22 mouse cellular contexts compared by ENCODE assay signal in the genomic region with DNA sequence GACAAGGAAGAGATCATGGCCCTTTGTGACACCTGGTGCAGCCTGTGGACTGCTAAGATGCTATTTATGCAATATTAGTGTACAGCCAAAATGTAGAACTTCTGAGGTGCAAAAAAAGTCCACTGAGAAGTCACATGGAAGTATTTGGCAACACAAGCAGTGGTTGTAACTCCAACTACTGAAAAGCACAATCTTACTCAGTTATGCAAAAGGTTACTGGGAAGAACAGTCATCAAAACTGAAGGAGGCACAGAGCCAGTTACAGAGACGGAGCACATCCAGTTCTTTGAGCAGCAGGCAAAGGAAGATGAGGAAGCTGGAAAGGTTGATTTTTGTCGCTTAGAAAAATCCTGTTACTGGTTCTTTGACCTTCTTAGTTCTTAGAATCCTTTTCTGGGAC.
DNase-seq lines count a peak whose midpoint lies in the region; ATAC-seq lines count a peak whose summit lies in the region.
"Had no signal": no experiment of that assay in that cellular context is flagged by ENCODE, and none has a peak within 500 bp of the region (broad histone marks: within the 10 kb centered on the region; RNA-seq: fewer than 3 reads in every experiment).

No protein-coding gene starts in this region.

- no peak overlapping the region for H3K4me2 ChIP-seq in forebrain, embryonic 14.5 days (ENCODE audit: low read length)
- H3K4me2 ChIP-seq: embryonic facial prominence, embryonic 12.5 days; heart, embryonic 13.5 days; hindbrain, embryonic 14.5 days; intestine, embryonic 15.5 days; limb, embryonic 12.5 days; liver, embryonic 15.5 days; midbrain, embryonic 13.5 days; neural tube, embryonic 13.5 days had no signal

- no peaks in the 10 kb centered on the region for H3K4me1 ChIP-seq in forebrain, embryonic 14.5 days (ENCODE audit: control insufficient read depth, insufficient read depth, low read length)
- H3K4me1 ChIP-seq: embryonic facial prominence, embryonic 12.5 days; intestine, embryonic 15.5 days; limb, embryonic 12.5 days; liver, embryonic 15.5 days; midbrain, embryonic 13.5 days; neural tube, embryonic 13.5 days had no signal

- no peak overlapping the region for H3K9ac ChIP-seq in forebrain, embryonic 14.5 days (ENCODE audit: low read length)
- H3K9ac ChIP-seq: embryonic facial prominence, embryonic 12.5 days; forebrain, postnatal 0 days; heart, embryonic 13.5 days; hindbrain, embryonic 14.5 days; intestine, embryonic 15.5 days; limb, embryonic 12.5 days; liver, embryonic 15.5 days; midbrain, embryonic 13.5 days; neural tube, embryonic 13.5 days had no signal

- WGBS in forebrain, embryonic 14.5 days: 88% methylated on average over 2 of the region's 2 CpGs

- H3K4me3 ChIP-seq in forebrain, embryonic 14.5 days (ENCODE audit: low read depth, low read length): no peak overlapping the region
- H3K4me3 ChIP-seq: embryonic facial prominence, embryonic 12.5 days; erythroblast, embryonic 14.5 days; heart, embryonic 13.5 days; intestine, embryonic 15.5 days; limb, embryonic 12.5 days; liver, embryonic 15.5 days; midbrain, embryonic 13.5 days; neural tube, embryonic 13.5 days had no signal

- no peaks in the 10 kb centered on the region for H3K9me3 ChIP-seq in forebrain, embryonic 14.5 days (replicated peaks; ENCODE audit: control insufficient read depth, low read length)
- H3K9me3 ChIP-seq: embryonic facial prominence, embryonic 12.5 days; heart, embryonic 13.5 days; intestine, embryonic 15.5 days; limb, embryonic 12.5 days; liver, embryonic 15.5 days; midbrain, embryonic 13.5 days; neural tube, embryonic 13.5 days had no signal

- H3K36me3 ChIP-seq in forebrain, embryonic 14.5 days (ENCODE audit: control insufficient read depth, insufficient read depth, low read length): no peaks in the 10 kb centered on the region
- H3K36me3 ChIP-seq: embryonic facial prominence, embryonic 12.5 days; heart, embryonic 13.5 days; intestine, embryonic 15.5 days; limb, embryonic 12.5 days; liver, embryonic 15.5 days; midbrain, embryonic 13.5 days; neural tube, embryonic 13.5 days had no signal

- ATAC-seq in forebrain, embryonic 14.5 days: no peak
- ATAC-seq: forebrain, postnatal 0 days; intestine, embryonic 15.5 days; midbrain, embryonic 13.5 days had no signal

- no peaks in the 10 kb centered on the region for H3K27me3 ChIP-seq in forebrain, embryonic 14.5 days (replicated peaks; ENCODE audit: control insufficient read depth, insufficient read depth, low read length)
- H3K27me3 ChIP-seq: CH12.LX; embryonic facial prominence, embryonic 12.5 days; heart, embryonic 13.5 days; intestine, embryonic 15.5 days; limb, embryonic 12.5 days; liver, embryonic 15.5 days; midbrain, embryonic 13.5 days; neural tube, embryonic 13.5 days had no signal

- no peak overlapping the region for H3K27ac ChIP-seq in forebrain, embryonic 14.5 days (ENCODE audit: low read depth, low read length)
- H3K27ac ChIP-seq: embryonic facial prominence, embryonic 12.5 days; heart, embryonic 13.5 days; hindbrain, embryonic 14.5 days; intestine, embryonic 15.5 days; limb, embryonic 12.5 days; liver, embryonic 15.5 days; midbrain, embryonic 13.5 days; neural tube, embryonic 13.5 days had no signal

- DNase-seq in gastrocnemius, postnatal 25 days: peak; percentile 58
- DNase-seq in gastrocnemius, postnatal 4 days (ENCODE audit: low spot score in 2 of 2): no peak
- DNase-seq in kidney, postnatal 14 days: peak; percentile 44
- DNase-seq in kidney, postnatal 10 days: no peak
- DNase-seq in testis, postnatal 14 days (ENCODE audit: low spot score): peak; percentile 15
- no peak for DNase-seq in testis, postnatal 10 days (ENCODE audit: low spot score)
- peak; percentile 83 for DNase-seq in skeletal muscle tissue, adult 2 months (ENCODE audit: low read depth, low spot score)
- DNase-seq in forebrain, embryonic 14.5 days (ENCODE audit: low spot score): no peak
- DNase-seq: cerebellum, adult 9-11 months; forebrain, postnatal 0 days; right cerebral cortex, adult 18-20 months; thymus, postnatal 36 days had no signal

Comparison
In these comparisons a context has a peak if more than half of its experiments do, and no peak if none do; other contexts are left out.
1. DNase-seq: peak in gastrocnemius, postnatal 25 days (single experiment), kidney, postnatal 14 days (single experiment), testis, postnatal 14 days (single experiment) and skeletal muscle tissue, adult 2 months (single experiment); none in gastrocnemius, postnatal 4 days (0 of 2), kidney, postnatal 10 days (single experiment), testis, postnatal 10 days (single experiment) and forebrain, embryonic 14.5 days (single experiment).